Mouse (Mus musculus) MEL (cell line): ENCODE data around the gene Creb3l2. TPM values are rescaled to one million over a fixed set of nuclear protein-coding genes. Genes with fewer than 3 reads are reported as not detected.

Experiments
- DNase-seq: peaks from one replicate; pipeline ENCODE4 v3.0.0; 2011; ENCODE audit warnings: low read depth, low spot score
- H3K27ac ChIP-seq: 2 replicates; pipeline ENCODE4 v1.5.1; 2012; ENCODE audit warnings: low read depth, mild to moderate bottlenecking, control low read depth, low read length, moderate library complexity; ENCODE audit not compliant: control insufficient read depth
- H3K27me3 ChIP-seq, 2 experiments: fragments of 150-350 bp in 1 of 2; sonication (generic) in 1 of 2; 2 replicates each; pipeline ENCODE4 v1.6.1; 2012; ENCODE audit warnings: low read length in 2 of 2, mild to moderate bottlenecking in 2 of 2, improper control_type of control experiment in 1 of 2, moderate library complexity in 1 of 2; ENCODE audit not compliant: insufficient read depth in 2 of 2, control insufficient read depth in 1 of 2
- H3K36me3 ChIP-seq, 2 experiments: 2 replicates each; pipeline ENCODE4 v1.6.1; 2012 to 2014; ENCODE audit warnings: low read length in 2 of 2, improper control_type of control experiment in 1 of 2, inconsistent platforms in 1 of 2, mild to moderate bottlenecking in 1 of 2; ENCODE audit not compliant: insufficient read depth in 2 of 2, control insufficient read depth in 1 of 2
- H3K4me1 ChIP-seq, 2 experiments: fragments of 150-350 bp in 1 of 2; sonication (generic) in 1 of 2; 2 replicates each; pipeline ENCODE4 v1.6.1; 2012; ENCODE audit warnings: low read length in 2 of 2, improper control_type of control experiment in 1 of 2, mild to moderate bottlenecking in 1 of 2; ENCODE audit not compliant: insufficient read depth in 2 of 2, control insufficient read depth in 1 of 2
- H3K4me3 ChIP-seq, 2 experiments: fragments of 150-350 bp in 1 of 2; sonication (generic) in 1 of 2; 2 replicates each; pipeline ENCODE4 v1.5.1; 2012; ENCODE audit warnings: low read depth in 2 of 2, low read length in 2 of 2, mild to moderate bottlenecking in 2 of 2, moderate library complexity in 2 of 2, control low read depth in 1 of 2, improper control_type of control experiment in 1 of 2; ENCODE audit not compliant: control insufficient read depth in 1 of 2, insufficient read depth in 1 of 2
- H3K79me2 ChIP-seq: 2 replicates; pipeline ENCODE4 v1.6.1; 2012; ENCODE audit warnings: mild to moderate bottlenecking, low read length, moderate library complexity; ENCODE audit not compliant: control insufficient read depth, poor library complexity, insufficient read depth
- H3K9ac ChIP-seq: 2 replicates; pipeline ENCODE4 v1.6.1; 2012; ENCODE audit warnings: low read depth, mild to moderate bottlenecking, control low read depth, low read length, moderate library complexity; ENCODE audit not compliant: control insufficient read depth, poor library complexity, severe bottlenecking
- H3K9me3 ChIP-seq: fragments of 150-350 bp; sonication (generic); replicated peaks from 2 replicates; pipeline ENCODE4 v1.6.1; 2012; ENCODE audit warnings: mild to moderate bottlenecking, low read length, improper control_type of control experiment, moderate library complexity; ENCODE audit not compliant: insufficient read depth
- CHD2 ChIP-seq: IDR thresholded peaks from 2 replicates; pipeline ENCODE4 v1.6.1; 2011; ENCODE audit warnings: low read length, improper control_type of control experiment
- CTCF ChIP-seq, 3 experiments: IDR thresholded peaks in 2 of 3; conservative IDR thresholded peaks in 1 of 3; 2 replicates each; pipeline ENCODE4 v1.5.1; 2011 to 2012; ENCODE audit warnings: low read length in 3 of 3, low read depth in 2 of 3, mild to moderate bottlenecking in 2 of 3, improper control_type of control experiment in 1 of 3, inconsistent platforms in 1 of 3, mixed read lengths in 1 of 3, moderate library complexity in 1 of 3; ENCODE audit not compliant: control insufficient read depth in 1 of 3, insufficient read depth in 1 of 3, poor library complexity in 1 of 3, severe bottlenecking in 1 of 3
- E2F4 ChIP-seq: IDR thresholded peaks from 2 replicates; pipeline ENCODE4 v1.6.1; 2011; ENCODE audit warnings: low read depth, low read length, improper control_type of control experiment, borderline replicate concordance
- ELF1 ChIP-seq: IDR thresholded peaks from 2 replicates; pipeline ENCODE4 v1.6.1; 2014; ENCODE audit warnings: low read depth, mild to moderate bottlenecking, inconsistent platforms, low read length, improper control_type of control experiment, moderate library complexity
- EP300 ChIP-seq, 2 experiments: IDR thresholded peaks; 2 replicates each; pipeline ENCODE4 v1.6.1; 2011; ENCODE audit warnings: improper control_type of control experiment in 2 of 2, low read length in 2 of 2, low read depth in 1 of 2, mild to moderate bottlenecking in 1 of 2
- ETS1 ChIP-seq: IDR thresholded peaks from 2 replicates; pipeline ENCODE4 v1.6.1; 2012; ENCODE audit warnings: low read depth, mild to moderate bottlenecking, inconsistent platforms, low read length, improper control_type of control experiment, moderate library complexity
- JUND ChIP-seq: IDR thresholded peaks from 2 replicates; pipeline ENCODE4 v1.6.1; 2011; ENCODE audit warnings: low read depth, mild to moderate bottlenecking, improper control_type of control experiment, low read length
- KAT2A ChIP-seq: conservative IDR thresholded peaks from 2 replicates; pipeline ENCODE4 v1.6.1; 2012; ENCODE audit warnings: low read depth, low read length, improper control_type of control experiment, inconsistent platforms
- MAX ChIP-seq: IDR thresholded peaks from 2 replicates; pipeline ENCODE4 v1.6.1; 2011; ENCODE audit warnings: low read length, improper control_type of control experiment
- MAZ ChIP-seq: IDR thresholded peaks from 2 replicates; pipeline ENCODE4 v1.6.1; 2012; ENCODE audit warnings: low read depth, mild to moderate bottlenecking, inconsistent platforms, low read length, improper control_type of control experiment
- MXI1 ChIP-seq: IDR thresholded peaks from 2 replicates; pipeline ENCODE4 v1.6.1; 2011; ENCODE audit warnings: mild to moderate bottlenecking, low read depth, low read length, improper control_type of control experiment
- MYC ChIP-seq: IDR thresholded peaks from 2 replicates; pipeline ENCODE4 v1.6.1; 2011; ENCODE audit warnings: low read depth, mild to moderate bottlenecking, low read length, improper control_type of control experiment, moderate library complexity
- NELFE ChIP-seq: IDR thresholded peaks from 2 replicates; pipeline ENCODE4 v1.6.1; 2011; ENCODE audit warnings: low read depth, low read length, improper control_type of control experiment
- POLR2A ChIP-seq, 2 experiments: IDR thresholded peaks; 2 replicates each; pipeline ENCODE4 v1.6.1; 2011 to 2012; ENCODE audit warnings: low read length in 2 of 2, mild to moderate bottlenecking in 2 of 2, control low read depth in 1 of 2, improper control_type of control experiment in 1 of 2, low read depth in 1 of 2, moderate library complexity in 1 of 2; ENCODE audit not compliant: control insufficient read depth in 1 of 2, insufficient read depth in 1 of 2, poor library complexity in 1 of 2
- POLR2AphosphoS2 ChIP-seq: IDR thresholded peaks from 2 replicates; pipeline ENCODE4 v1.6.1; 2011; ENCODE audit warnings: low read length, improper control_type of control experiment
- RCOR1 ChIP-seq: IDR thresholded peaks from 2 replicates; pipeline ENCODE4 v1.6.1; 2012; ENCODE audit warnings: low read depth, mild to moderate bottlenecking, inconsistent platforms, low read length, improper control_type of control experiment
- SIN3A ChIP-seq: IDR thresholded peaks from 2 replicates; pipeline ENCODE4 v1.6.1; 2012; ENCODE audit warnings: low read length, improper control_type of control experiment, inconsistent platforms
- TBP ChIP-seq: IDR thresholded peaks from 2 replicates; pipeline ENCODE4 v1.8.0; 2011; ENCODE audit warnings: low read depth, low read length, improper control_type of control experiment
- TCF12 ChIP-seq: IDR thresholded peaks from 2 replicates; pipeline ENCODE4 v1.6.1; 2014; ENCODE audit warnings: low read depth, mild to moderate bottlenecking, inconsistent platforms, low read length, improper control_type of control experiment, moderate library complexity
- UBTF ChIP-seq: IDR thresholded peaks from 2 replicates; pipeline ENCODE4 v1.6.1; 2012; ENCODE audit warnings: low read depth, mild to moderate bottlenecking, inconsistent platforms, low read length, improper control_type of control experiment, moderate library complexity, borderline replicate concordance; ENCODE audit not compliant: insufficient read depth
- USF1 ChIP-seq: IDR thresholded peaks from 2 replicates; pipeline ENCODE4 v1.6.1; 2014; ENCODE audit warnings: low read depth, mild to moderate bottlenecking, inconsistent platforms, low read length, improper control_type of control experiment, moderate library complexity
- ZC3H11A ChIP-seq: IDR thresholded peaks from 2 replicates; pipeline ENCODE4 v1.6.1; 2012; ENCODE audit warnings: low read depth, mild to moderate bottlenecking, inconsistent platforms, low read length, improper control_type of control experiment
- ZMIZ1 ChIP-seq: IDR thresholded peaks from 2 replicates; pipeline ENCODE4 v1.6.1; 2012; ENCODE audit warnings: low read depth, mild to moderate bottlenecking, inconsistent platforms, low read length, improper control_type of control experiment, moderate library complexity
- ZNF384 ChIP-seq: IDR thresholded peaks from 2 replicates; pipeline ENCODE4 v1.6.1; 2012; ENCODE audit warnings: low read depth, mild to moderate bottlenecking, inconsistent platforms, low read length, improper control_type of control experiment
- polyA plus RNA-seq, 2 experiments: library from polyadenylated mRNA; stranded (reverse) in 1 of 2; unstranded in 1 of 2; fragments of >175 nt in 1 of 2; fragments of >200 nt in 1 of 2; gene quantifications; 2 replicates each; pipeline versions ENCODE4 v1.2.1 to v1.2.4; 2012; ENCODE audit warnings: low replicate concordance in 2 of 2, low read depth in 1 of 2; ENCODE audit not compliant: insufficient read length in 2 of 2, insufficient read depth in 1 of 2, missing spikeins in 1 of 2
- total RNA-seq: library from RNA; depleted of rRNA; stranded (reverse); fragments of 300-350 nt; gene quantifications from 2 replicates; pipeline ENCODE4 v1.2.3, GENCODE M21; 2012

The Creb3l2 gene
- total and polyA plus RNA-seq, 3 experiments = not detected

DNA sequence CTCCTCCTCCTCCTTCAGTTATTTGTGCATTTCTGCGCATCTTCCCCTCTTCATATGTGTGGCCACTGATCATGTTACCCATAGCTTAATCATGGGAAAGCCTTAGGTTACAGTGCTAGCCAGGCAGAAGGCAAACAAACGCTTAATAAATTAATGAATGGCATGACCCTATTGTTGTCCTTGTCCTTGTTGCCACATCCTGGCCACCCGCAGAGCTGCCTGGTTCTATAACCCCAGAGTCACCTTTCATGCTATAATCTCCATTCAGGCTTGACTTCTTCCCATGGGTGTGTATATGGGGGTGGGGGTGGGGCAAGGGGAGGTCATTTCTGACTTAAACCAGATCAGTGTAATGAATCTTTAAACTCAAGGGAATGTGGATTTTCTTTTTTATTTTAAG, 37.6 kb downstream of the Creb3l2 start:
- no peak for DNase-seq
- Histone ChIP-seq H3K27ac (no peak overlapping the region), H3K36me3 (no peaks in the 10 kb centered on the region), H3K9ac (no peak overlapping the region), H3K9me3 (no peaks in the 10 kb centered on the region), H3K4me3 (no peak overlapping the region), H3K4me1 (no peaks in the 10 kb centered on the region), H3K27me3 (no peaks in the 10 kb centered on the region), H3K79me2 (no peaks in the 10 kb centered on the region)
- TF ChIP-seq KAT2A (no peak), JUND (no peak), TBP (no peak), UBTF (no peak), ZC3H11A (no peak), NELFE (no peak), CTCF (IDR thresholded peaks at IDR 0.05 in 2 of 3, conservative IDR thresholded peaks at IDR 0.05 in 1 of 3; ENCODE audit: control insufficient read depth in 1 of 3, insufficient read depth in 1 of 3, low read depth in 2 of 3, low read length in 3 of 3, poor library complexity in 1 of 3, severe bottlenecking in 1 of 3) (no peak), ZMIZ1 (no peak), EP300 (IDR thresholded peaks at IDR 0.05; ENCODE audit: low read depth in 1 of 2, low read length in 2 of 2) (no peak), SIN3A (no peak), ETS1 (no peak), ELF1 (no peak), POLR2A (IDR thresholded peaks at IDR 0.05; ENCODE audit: control insufficient read depth in 1 of 2, insufficient read depth in 1 of 2, low read depth in 1 of 2, low read length in 2 of 2, poor library complexity in 1 of 2) (no peak), CHD2 (no peak), RCOR1 (no peak)

DNA sequence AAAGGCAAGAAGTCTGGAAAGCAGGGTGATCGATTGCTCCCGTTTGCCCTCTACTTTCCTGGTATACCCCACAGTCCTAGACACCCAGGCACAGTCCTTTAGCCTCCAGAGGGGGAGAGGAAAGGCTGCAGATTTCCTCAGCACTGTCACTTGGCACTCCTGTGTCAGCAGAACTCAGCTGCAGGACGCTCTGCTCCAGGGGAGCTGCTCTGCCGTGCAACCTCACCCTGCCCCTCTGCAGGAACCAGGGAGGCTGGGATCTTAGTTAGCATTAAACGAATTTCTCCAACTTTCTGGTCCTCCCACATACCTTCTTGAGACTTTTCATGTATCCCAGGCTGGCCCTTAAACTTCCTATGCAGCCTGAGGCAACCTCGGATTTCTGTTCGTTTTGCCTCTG, 40.0 kb downstream of the Creb3l2 start:
- TF ChIP-seq TCF12 (no peak), ETS1 (no peak), MXI1 (no peak), MAX (no peak), E2F4 (no peak), UBTF (no peak), JUND (no peak), USF1 (no peak), POLR2AphosphoS2 (no peak), ELF1 (no peak), MYC (no peak), SIN3A (no peak), ZC3H11A (no peak), TBP (no peak), MAZ (no peak), CTCF (IDR thresholded peaks at IDR 0.05 in 2 of 3, conservative IDR thresholded peaks at IDR 0.05 in 1 of 3; ENCODE audit: control insufficient read depth in 1 of 3, insufficient read depth in 1 of 3, low read depth in 2 of 3, low read length in 3 of 3, poor library complexity in 1 of 3, severe bottlenecking in 1 of 3) (no peak), ZNF384 (no peak), POLR2A (IDR thresholded peaks at IDR 0.05; ENCODE audit: control insufficient read depth in 1 of 2, insufficient read depth in 1 of 2, low read depth in 1 of 2, low read length in 2 of 2, poor library complexity in 1 of 2) (no peak)
- TF ChIP-seq, all 39 proteins: peak for 0
- no peak overlapping the region for H3K9ac ChIP-seq
- no peaks in the 10 kb centered on the region for H3K79me2 ChIP-seq
- no peak overlapping the region for H3K4me3 ChIP-seq
- no peaks in the 10 kb centered on the region for H3K36me3 ChIP-seq
- no peaks in the 10 kb centered on the region for H3K4me1 ChIP-seq
- no peak for DNase-seq
- no peaks in the 10 kb centered on the region for H3K9me3 ChIP-seq
- no peak overlapping the region for H3K27ac ChIP-seq
- no peaks in the 10 kb centered on the region for H3K27me3 ChIP-seq
